Mouse (Mus musculus): ENCODE results near the gene Slc45a1.

Gene Slc45a1

DNA sequence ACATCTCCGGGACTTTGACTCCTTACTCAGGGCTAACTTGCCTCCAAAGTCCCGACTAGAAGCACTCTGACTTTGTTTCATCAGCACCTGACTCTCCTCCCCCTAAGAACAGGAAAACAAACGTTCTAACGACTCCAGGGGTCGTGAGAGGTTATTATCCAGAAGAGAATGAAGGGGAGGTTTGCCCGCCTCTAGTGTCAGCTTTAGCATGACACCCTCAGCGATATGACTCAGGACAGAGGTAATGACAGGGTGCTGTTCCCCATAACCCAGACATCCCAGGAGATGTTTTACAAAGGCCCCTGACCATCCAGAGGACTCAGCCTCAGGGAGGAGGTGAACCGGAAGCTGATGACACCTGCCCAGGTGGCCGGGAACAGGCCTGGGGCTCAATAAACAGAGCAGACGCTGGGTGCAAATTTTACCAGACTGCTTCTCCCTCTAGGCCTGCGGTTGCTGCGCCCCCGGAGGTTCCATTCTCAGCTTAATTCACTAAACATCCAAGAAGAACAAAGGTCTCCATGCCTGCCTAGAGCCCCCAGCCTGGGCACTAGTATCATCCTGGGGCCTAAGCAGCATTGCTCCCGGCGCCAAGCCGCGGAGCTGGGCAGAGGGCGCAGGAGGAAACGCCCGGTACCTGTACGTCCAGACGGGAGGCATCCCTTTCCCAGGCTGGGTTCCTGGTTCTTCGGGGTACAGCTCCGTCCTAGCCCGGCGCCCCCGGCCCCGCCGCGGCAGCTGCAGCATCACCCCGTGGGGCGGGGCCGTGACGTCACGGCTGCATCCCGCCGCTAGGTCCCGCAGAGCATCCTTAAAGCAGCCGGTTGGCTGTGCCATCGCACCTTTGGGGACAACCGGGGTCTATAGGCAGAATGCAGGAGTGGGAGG lies at the start of gene Slc45a1:
Gene Slc45a1, minus strand, starts transcription at position 785 of the 888 bp plus-strand sequence.
- no peak for DNase-seq (ENCODE audit: low spot score)

DNA sequence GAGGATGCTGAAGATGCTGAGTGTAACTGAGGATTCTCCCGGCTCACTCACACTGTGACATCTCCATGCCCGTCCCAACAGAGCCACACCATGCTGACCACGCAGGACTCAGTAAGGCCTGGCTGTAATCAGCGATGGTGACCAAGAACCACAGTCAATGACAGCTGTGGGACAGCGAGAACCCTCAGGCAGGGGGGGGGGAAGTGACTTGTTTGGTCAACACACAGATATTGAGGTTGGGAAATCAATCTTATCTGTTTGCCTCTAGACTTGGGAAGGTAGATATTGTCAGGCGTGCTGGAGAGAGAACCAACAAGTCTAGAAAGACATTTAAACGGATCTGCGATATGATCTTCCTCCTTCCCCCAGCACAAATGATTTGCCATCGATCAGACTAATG lies 48.9 kb upstream of the Slc45a1 start:
- DNase-seq (ENCODE audit: low spot score) = no peak

DNA sequence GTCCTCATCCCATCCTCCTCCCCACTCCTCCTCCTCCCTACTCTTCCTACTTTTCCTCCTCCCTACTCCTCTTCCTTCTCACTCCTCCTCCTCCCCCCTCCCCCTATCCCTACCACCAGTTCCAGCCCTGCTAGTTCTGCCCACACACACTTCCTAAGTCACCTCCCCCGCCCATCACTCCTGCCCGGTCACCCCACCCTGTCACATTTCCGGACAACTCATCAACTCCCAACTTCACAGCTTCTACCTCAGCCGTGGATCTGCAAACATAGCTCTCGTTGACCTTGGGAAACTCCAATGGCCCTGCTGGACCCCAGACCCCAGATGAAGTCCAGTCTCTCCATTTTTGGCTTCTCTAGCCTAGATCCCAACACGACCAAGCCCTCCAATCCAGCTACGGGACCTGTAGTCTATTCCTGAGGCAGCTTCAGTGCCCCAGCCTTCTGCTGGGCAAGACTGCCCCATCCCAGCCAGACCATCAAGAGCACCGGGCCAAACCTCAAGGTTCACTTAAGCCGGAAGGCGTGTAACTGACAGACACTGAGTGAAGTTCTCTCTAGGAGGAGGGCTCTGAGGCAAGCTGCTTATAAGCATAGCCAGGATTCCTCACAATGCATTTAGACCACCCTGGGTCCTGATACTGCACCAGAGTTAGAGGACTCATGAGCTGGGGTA lies 42.6 kb upstream of the Slc45a1 start:
- no peak for DNase-seq (ENCODE audit: low spot score)

DNA sequence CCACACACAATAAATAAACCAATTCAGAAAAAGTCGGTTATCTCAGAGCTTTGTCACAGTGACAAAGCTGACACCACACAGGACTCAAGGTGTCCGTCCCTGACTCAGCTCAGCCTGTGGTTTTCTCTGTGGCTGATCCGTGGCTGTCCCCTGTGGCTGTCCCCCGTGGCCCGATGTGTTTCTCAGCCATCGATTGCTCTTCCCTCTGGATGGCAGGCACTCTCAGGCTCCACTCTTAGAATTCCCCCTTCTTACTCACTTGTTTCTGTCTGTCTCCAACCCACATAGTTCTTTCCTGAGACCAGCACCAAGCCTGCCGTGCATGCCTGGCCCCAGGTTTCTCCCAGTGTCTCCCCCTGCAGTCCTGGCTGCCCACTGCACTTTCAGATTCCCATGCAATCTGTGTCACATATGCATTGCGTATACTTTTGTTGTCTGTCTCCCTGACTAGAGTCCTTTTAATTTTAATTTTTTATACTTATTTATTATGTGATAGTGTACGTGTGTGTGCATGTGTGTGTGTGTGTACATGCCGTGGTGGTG lies 41.0 kb upstream of the Slc45a1 start:
- DNase-seq (ENCODE audit: low spot score) = no peak

DNA sequence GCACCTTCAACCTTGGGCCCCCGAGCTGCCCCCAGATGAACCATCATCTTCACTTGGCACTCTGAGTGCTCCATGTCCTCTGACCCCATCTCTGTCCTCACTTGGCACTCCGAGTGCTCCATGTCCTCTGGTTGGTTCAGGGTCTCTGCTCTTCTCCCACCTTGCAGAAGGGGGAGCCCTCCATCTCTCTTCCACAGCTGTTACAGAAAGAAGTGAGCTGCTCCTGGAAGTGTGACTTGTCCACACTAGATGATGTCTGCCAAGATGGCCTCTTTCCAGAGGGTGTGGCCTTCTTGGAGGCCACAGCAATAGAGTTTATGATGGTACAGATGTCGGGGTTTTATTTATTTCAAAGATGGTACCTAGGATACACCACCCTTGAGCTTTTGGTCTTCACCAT lies 38.8 kb upstream of the Slc45a1 start:
- no peak for DNase-seq (ENCODE audit: low spot score)

DNA sequence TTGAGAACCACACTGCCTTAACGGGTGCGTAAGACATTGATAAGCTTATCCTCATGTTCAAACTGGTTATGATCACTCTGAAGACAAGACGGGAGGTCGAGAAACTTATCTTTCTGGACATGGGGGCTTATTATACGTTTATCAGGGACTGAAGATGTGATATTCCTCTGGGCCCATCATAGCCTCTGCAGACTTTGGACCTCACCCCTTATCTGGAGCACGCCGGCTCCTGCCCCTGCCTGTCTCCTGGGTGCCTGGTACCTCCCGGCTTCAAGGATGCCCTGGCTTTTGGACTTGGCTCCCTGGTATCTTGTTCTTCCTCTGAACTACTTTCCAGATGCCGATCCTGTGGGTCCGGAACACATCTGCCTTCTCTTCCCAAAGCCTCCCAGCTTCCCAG lies 37.6 kb upstream of the Slc45a1 start:
- no peak for DNase-seq (ENCODE audit: low spot score)

DNA sequence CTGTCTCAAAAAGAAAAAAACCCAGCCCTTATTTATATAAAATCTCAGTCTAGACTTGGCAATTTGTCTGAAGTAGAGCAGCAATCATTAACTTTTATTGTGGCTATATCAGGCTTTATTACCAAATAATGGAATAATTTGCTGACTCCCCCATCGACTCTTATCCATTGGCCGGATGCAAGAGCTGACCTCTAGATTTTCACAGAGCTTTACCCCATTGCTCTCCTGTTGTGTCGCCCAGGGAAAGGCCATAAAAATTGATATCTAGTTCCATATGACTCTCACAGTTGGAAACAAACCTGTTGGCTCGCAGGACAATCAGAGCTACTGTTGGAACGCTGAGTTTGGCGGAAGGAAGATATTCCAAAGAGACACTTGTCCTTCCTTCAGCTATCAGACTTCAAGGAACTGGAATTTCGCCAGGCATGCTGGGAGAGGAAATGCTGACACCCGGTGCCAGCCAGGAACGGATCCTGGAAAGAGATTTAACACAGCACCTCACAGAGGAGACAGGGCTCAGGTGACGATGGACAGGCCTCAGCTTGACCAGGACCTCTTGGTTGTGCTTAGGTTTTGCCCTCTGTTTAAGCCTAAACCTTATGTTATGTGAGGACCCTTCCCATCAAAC lies 35.3 kb upstream of the Slc45a1 start:
- DNase-seq (ENCODE audit: low spot score) = no peak

DNA sequence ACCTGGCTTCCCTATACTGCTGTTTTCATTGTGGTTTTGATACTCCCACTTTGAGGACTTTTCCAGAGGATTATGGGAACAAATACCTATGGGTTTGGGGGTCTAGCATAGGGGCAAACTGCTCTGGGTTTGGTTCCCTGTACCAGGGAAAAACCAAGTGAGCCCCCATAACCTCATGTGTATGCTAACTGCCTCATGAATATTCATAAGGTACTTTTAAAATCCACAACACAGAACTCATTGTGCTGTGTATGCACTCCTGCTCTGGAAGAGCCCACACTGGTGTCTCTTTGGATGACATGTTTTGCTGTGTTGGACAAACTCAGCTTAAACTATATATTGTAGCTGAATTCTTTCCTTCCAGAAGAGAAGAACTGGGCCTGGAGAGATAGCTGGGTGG lies 34.6 kb upstream of the Slc45a1 start:
- DNase-seq (ENCODE audit: low spot score) = no peak

DNA sequence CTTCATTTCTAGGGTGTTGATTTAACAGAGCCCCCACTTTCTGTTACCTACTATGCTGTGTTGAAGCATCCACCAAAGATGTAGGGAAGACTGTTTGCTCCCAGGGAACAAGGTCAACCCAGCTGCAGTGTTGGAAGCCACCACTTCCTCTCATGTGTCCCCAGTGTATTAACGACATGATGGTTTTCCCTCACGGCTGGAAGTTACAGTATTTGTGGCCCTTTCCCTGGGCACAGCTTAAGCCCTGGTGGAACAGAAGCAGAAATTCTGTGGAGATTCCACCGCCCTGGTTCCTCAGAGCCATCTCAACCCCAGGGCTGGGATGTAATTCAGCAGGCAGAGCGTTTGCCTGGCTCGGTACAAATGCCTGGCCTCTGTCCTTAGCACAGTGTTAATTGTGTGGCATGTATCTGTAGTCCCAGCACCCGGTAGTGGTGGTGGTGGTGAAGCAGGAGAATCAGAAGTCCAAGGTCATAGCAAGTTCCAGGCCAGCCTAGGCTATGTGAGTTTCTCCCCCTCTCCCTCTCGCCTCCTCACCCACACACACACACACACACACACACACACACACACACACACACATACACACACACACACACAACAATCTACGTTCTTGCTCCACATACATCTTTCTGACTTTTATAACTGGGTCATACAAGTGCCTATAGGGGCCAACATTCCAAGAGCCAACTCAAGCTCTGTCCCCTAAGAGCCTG lies 34.0 kb upstream of the Slc45a1 start:
- DNase-seq (ENCODE audit: low spot score) = no peak

DNA sequence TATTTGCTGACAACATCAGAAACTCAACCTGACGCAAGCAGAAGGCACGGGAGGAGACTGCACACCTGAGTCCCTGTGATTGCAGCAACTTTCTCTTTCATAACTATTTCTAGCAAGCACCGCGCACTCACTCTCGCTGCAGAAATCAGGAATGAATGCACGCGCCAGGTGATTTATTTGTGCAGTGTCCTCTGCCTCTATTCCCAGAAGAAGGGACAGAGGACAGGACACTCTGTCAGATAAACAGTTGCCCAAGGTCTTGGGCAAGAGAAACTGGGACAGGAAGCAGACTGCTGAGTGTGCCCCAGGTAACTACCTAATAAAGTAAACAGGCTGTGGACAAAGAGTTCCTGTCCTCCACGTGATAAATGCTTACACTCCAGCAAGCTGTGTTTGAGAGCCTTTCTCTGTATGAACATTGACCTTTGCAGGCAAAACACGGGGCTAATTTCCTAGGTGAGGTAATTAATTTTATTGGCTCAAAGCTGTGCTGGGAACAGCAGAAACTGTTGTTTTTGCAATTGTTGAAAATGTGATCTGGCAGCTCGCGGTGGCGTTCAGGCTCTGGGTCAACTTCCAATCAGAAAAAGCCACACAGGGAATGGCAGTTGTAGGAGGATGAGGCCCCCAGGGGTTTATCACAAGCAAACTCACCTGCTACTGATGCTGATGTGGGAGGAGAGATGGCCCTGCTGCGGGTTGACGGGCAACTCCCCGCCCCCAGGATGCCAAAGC lies 33.2 kb upstream of the Slc45a1 start:
- no peak for DNase-seq (ENCODE audit: low spot score)

DNA sequence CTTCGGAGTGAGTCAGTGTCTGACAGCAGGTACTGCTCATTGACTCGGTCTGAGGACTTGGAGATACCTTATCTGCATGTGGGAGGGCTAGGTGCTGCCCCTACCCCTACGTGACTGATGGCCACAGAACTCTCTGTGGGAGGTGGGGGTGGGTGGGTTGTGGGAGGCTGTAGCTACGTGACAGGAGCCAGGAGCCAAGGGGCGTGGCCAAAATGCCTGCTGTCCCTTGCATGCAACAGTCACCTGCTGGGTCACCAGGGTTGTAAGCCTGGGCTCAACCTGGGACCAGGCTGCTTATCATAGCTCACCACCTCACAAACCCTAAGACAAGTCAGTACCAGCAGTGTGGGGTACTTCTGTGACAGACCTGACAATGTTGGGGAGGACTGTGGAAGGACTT lies 28.4 kb upstream of the Slc45a1 start:
- DNase-seq (ENCODE audit: low spot score) = no peak

DNA sequence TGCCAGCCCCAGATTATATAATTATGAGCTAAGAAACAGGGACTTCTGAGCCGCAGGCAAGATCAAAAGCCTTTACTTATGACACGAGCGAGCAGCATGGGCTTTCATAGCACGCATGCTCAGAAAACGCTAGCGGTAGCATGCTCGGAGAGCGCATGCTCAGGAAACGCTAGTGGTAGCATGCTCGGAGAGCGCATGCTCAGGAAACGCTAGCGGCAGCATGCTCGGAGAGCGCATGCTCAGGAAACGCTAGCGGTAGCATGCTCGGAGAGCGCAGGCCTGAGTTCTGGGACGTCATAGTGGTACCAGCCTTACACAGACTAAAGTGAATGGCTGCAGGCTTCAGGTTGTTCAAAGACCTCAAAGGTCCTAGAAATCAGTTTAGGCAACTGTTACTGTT lies 26.8 kb upstream of the Slc45a1 start:
- no peak for DNase-seq (ENCODE audit: low spot score)

DNA sequence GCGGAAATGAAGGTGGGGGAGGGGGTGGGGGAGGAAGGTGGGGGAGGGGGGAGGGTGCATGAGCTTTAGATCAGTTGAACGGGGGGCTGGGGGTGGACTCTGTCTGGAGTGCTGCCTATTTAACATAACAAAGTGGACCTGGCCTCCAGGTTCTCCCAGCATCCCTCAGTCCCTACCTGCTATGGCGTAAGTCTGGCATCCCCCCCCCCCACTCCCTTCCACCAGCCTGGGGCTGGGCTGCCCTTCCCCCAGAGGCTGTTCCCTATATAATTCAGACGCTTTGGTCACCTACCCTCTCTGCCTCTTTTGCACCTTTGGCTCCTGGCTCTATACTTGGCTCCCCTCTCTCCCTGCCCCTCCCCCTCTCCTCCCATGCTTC lies 25.9 kb upstream of the Slc45a1 start:
- no peak for DNase-seq (ENCODE audit: low spot score)

DNA sequence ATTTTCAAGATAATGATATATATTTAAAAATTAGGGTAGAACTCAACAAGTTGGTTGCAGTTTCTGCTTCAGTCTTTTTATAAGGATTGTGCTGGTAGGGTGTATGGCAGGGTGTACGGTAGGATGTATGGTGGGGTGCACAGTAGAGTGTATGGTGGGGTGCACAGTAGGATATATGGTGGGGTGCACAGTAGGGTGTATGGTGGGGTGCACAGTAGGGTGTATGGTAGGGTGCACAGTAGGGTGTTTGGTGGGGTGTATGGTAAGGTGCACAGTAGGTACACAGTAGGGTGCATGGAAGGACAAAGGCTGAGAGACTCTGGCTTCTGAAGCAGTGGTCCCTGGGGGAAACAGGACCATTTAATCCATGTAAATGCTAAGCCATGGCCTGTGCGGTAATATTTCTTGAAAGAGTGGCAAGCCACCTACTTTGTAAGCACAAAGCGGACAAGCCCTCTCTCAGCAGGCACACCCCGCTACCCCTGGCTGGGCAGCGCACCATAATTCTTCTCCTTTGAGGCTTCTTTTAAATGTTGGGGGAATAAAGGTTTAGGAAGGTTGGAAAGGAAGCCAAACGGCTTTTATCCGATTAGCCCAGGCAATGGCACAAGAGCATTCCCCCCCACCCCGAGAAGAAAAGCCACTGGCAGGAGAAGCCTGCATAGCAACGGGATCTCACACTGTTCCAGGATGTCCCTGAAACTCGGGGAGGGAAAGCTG lies 25.3 kb upstream of the Slc45a1 start:
- no peak for DNase-seq (ENCODE audit: low spot score)

DNA sequence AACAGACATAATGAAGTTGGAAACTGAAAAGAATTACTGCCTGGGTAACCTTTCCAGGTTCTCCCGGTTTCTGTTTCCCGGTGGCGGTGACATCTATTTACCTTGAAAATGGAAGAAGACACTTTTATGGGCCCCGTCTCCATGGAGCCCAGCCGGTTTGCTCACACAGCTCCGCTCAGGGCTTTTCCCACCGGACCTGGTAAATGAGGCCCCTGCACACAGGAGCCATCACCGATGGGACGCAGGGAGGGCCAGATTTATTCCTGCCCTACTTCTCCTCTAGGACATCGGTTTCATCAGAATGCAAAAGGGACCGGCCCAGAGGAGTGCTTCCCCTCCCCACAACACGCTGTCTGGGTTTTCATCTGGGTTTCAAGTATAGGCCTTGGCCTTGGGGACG lies 24.1 kb upstream of the Slc45a1 start:
- DNase-seq (ENCODE audit: low spot score) = no peak

DNA sequence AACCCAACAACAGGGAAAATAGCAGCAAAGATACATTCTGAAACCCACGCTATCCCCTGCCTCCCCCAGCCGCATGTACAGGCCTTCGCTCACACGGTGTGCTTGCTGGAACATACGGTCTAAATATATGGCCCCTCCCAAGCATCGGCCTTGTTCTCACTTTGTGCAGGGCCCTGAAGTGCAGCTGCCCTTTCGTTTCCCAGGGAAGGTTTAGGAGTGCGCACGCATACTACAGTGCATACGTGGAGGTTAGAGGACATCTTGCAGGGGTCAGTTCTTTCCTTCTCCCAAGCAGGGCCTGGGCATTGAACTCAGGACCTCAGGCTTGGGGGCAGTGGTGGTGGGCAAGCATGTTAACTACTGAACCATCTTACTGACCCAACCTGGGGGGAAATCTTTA lies 23.3 kb upstream of the Slc45a1 start:
- no peak for DNase-seq (ENCODE audit: low spot score)

DNA sequence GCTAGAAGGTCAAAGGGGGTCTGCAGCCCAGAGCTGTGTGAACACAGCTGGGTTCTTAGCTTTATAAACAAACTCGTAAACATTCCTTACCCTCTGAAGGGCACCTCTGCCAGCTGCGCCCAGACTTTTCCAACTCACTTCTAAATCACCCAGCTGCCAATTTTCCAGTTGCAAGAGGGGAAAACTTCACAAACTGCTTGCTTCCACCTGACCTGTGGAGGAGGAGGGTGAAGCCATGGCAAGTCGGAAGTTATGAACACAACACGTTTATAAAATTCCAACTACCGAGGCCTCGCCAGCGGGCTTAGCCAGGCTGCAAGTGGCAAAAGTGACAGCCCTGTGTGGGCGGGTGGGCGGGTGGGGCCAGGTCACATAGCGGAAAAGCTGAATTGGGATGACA lies 13.8 kb upstream of the Slc45a1 start:
- DNase-seq (ENCODE audit: low spot score) = no peak

DNA sequence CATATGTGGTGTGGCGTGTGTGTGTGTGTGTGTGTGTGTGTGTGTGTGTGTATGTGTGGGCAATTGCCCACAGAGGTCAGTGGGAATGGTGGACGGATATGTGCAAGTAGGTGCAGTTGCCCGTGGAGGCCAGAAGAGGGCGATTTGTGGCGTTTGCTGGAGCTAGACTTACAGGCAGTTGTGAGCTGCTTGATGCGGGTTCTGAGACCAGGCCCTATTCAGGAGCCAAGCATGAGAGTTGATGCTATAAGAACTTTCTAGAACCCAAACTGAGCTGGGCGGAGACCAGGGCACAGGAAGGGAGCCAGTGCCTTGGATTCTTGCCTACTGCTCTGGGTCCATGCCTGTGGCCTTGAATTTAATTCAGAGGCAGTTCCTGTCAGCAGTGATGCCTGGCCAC lies 12.8 kb upstream of the Slc45a1 start:
- no peak for DNase-seq (ENCODE audit: low spot score)

DNA sequence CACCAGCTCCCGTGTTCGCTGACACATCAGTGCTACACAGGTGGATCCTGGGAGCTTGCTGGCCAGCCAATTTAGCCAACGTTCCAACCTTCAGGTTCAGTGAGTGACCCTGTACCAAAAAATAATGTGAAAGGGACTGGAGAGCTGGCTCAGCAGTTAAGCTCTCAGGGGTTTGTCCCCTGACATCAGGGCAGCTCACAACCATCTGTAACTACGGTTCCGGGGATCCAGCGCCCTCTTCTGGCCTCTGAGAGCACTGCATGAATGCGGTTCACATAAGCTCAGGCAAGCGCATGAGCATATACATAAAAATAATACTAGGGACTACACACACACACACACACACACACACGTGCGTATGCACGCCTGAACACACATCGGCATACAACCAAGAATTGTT lies 11.2 kb upstream of the Slc45a1 start:
- DNase-seq (ENCODE audit: low spot score) = no peak

DNA sequence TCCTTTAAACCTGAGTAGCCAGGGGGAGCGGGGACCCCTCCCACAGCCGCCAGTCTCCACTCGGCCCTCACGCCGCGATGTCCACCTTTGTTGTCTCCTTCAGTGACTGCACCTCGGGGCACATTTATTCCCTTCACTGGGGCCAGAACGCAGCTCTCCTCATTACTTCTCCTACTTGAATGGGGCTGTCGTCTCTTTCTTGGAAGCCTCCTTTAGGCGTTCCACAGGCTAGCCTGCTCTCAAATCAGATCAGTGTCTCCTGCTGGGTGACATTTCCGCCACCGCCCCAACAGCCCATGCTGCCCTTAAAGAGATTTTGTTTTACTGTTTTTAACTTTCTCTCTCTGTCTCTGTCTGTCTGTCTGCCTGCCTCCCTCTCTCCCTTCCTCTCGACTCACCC lies 9.9 kb upstream of the Slc45a1 start:
- no peak for DNase-seq (ENCODE audit: low spot score)
